Mouse (Mus musculus) stomach, embryonic 14.5 days (tissue): ENCODE results near the gene Prkca. TPM values are rescaled to one million over a fixed set of nuclear protein-coding genes. Genes with fewer than 3 reads are reported as not detected.

Experiments used
- ATAC-seq: fragments of 200-750 bp; cut with Nextera tagmentation; 2 replicates; pipeline ENCODE4 v1.8.0; 2017; ENCODE audit warnings: low read depth, moderate TSS enrichment; ENCODE audit not compliant: insufficient number of reproducible peaks, insufficient read depth, low FRiP score
- H3K27ac ChIP-seq: fragments of 300-500 bp; sonication (generic); 2 replicates; pipeline ENCODE4 v1.5.1; 2014; ENCODE audit warnings: mild to moderate bottlenecking, low read length, moderate library complexity, mixed read lengths
- H3K27me3 ChIP-seq: fragments of 300-500 bp; sonication (generic); 2 replicates; pipeline ENCODE4 v1.6.1; 2014; ENCODE audit warnings: low read length, control low read depth, mixed read lengths; ENCODE audit not compliant: control insufficient read depth, insufficient read depth
- H3K36me3 ChIP-seq: fragments of 300-500 bp; sonication (generic); 2 replicates; pipeline ENCODE4 v1.6.1; 2014; ENCODE audit warnings: mild to moderate bottlenecking, control low read depth, low read length, moderate library complexity, mixed read lengths; ENCODE audit not compliant: control insufficient read depth, insufficient read depth
- H3K4me1 ChIP-seq: fragments of 300-500 bp; sonication (generic); 2 replicates; pipeline ENCODE4 v1.6.1; 2014; ENCODE audit warnings: low read length, control low read depth, mixed read lengths; ENCODE audit not compliant: control insufficient read depth, insufficient read depth
- H3K4me2 ChIP-seq: fragments of 300-500 bp; sonication (generic); replicated peaks from 2 replicates; pipeline ENCODE4 v1.6.1; 2014; ENCODE audit warnings: low read depth, low read length, control low read depth
- H3K4me3 ChIP-seq: fragments of 300-500 bp; sonication (generic); 2 replicates; pipeline ENCODE4 v1.5.1; 2014; ENCODE audit warnings: low read depth, low read length, control low read depth
- H3K9ac ChIP-seq: fragments of 300-500 bp; sonication (generic); replicated peaks from 2 replicates; pipeline ENCODE4 v1.6.1; 2014; ENCODE audit warnings: low read depth, mild to moderate bottlenecking, control low read depth, low read length, moderate library complexity, mixed read lengths
- H3K9me3 ChIP-seq: fragments of 300-500 bp; sonication (generic); 2 replicates; pipeline ENCODE4 v1.6.1; 2016; ENCODE audit warnings: low read depth, low read length, control low read depth; ENCODE audit not compliant: control insufficient read depth
- WGBS: fragments of 180-500 bp; shearing (Covaris S2); extraction: QIAGEN DNeasy Blood & Tissue Kit; methylation state at CpG from one replicate; pipeline ENCODE4 v1.1.7; 2014; 5-methylcytosine and 5-hydroxymethylcytosine counted together
- microRNA-seq: library from miRNA; unstranded; fragments of <30 nt; microRNA quantifications from one replicate; pipeline ENCODE4, GENCODE M21; 2016
- polyA plus RNA-seq: library from polyadenylated mRNA; unstranded; fragments of >200 nt; fragmentation: Nextera tagmentation; extraction: Ambion mirVana; gene quantifications from 2 replicates; pipeline ENCODE4 v1.2.1, GENCODE M21; 2014

Prkca gene
- polyA plus RNA-seq, 1 experiment from 2014 or later = 8.6 TPM

DNA sequence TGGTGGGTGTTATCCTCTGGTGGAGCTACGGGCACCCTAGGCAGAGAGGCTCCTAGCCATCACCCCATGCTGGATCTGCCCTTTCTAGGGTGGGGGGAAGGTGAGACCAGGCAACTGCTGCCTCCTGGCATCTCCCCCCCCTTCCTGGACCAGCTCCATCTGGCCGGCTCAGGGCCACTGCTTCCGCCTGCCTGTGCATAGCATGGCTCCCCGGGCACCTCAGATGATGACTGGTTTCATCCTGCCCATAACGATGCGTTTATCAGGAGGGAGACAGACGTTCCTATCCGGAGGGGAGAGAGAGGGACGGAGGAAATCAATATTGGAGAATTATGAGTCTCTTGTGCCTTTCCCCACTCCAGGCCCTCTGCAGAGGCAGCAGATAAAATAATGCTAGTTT, 438.4 kb downstream of the Prkca start:
- H3K4me3 ChIP-seq = no peak overlapping the region
- no peak for ATAC-seq
- no peaks in the 10 kb centered on the region for H3K4me1 ChIP-seq
- 78% methylated on average over 9 of the region's 9 CpGs for WGBS
- no peaks in the 10 kb centered on the region for H3K36me3 ChIP-seq
- H3K27me3 ChIP-seq = no peaks in the 10 kb centered on the region
- no peak overlapping the region for H3K4me2 ChIP-seq
- H3K9ac ChIP-seq = no peak overlapping the region
- H3K9me3 ChIP-seq = no peaks in the 10 kb centered on the region
- H3K27ac ChIP-seq = no peak overlapping the region

- Histone ChIP-seq H3K36me3 (no peaks in the 10 kb centered on the region), H3K27ac (no peak overlapping the region), H3K9ac (no peak overlapping the region), H3K4me1 (no peaks in the 10 kb centered on the region), H3K27me3 (no peaks in the 10 kb centered on the region), H3K4me2 (no peak overlapping the region), H3K9me3 (no peaks in the 10 kb centered on the region), H3K4me3 (no peak overlapping the region)
- ATAC-seq = no peak
- 11% methylated on average over 4 of the region's 4 CpGs for WGBS
These were observed 439.6 kb downstream of the Prkca start for GRCm38 (mm10) chr11:107903966-107904605.

DNA sequence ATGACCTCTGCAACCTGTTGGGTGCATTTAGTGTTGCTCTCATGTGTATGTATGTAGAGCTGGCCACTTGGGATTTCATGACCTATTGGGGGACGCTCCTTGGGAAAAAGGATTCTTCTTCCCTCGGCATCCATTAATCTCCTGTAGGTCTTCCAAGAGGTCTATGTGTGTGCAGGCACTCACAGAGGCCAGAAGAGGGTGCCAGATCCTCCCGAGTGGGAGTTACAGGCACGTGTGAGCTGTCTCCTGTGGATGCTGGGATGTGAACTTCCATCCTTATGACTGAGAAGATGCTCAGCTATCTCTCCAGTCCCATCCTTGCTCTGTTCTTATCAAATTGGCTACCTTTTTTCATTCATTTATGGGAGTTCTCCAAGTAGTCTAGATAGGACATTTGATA, 443.3 kb downstream of the Prkca start:
- Histone ChIP-seq H3K4me1 (no peaks in the 10 kb centered on the region), H3K36me3 (no peaks in the 10 kb centered on the region), H3K9me3 (no peaks in the 10 kb centered on the region), H3K27ac (no peak overlapping the region), H3K4me3 (no peak overlapping the region), H3K27me3 (no peaks in the 10 kb centered on the region), H3K4me2 (no peak overlapping the region), H3K9ac (no peak overlapping the region)
- ATAC-seq = no peak
- 47% methylated on average over 4 of the region's 4 CpGs for WGBS

DNA sequence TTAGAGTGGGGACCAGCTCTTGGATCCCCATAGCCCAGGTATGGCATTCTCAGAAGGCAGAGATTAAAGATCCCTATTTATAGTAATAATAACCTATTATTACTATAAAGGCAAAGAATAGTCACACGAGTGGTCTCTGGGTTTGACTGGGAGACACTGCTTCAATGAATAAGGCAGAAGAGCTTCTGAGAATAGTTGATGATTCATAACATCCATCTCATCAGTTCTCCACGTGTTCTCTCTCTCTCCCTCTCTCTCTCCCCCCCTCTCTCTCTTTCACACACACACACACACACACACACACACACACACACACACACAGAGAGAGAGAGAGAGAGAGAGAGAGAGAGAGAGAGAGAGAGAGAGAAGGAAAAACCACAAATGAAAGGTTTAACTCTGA, 445.0 kb downstream of the Prkca start:
- H3K4me1 ChIP-seq = no peaks in the 10 kb centered on the region
- no peak overlapping the region for H3K4me3 ChIP-seq
- no peaks in the 10 kb centered on the region for H3K36me3 ChIP-seq
- no peaks in the 10 kb centered on the region for H3K27me3 ChIP-seq
- no peak overlapping the region for H3K4me2 ChIP-seq
- no peak for ATAC-seq
- H3K27ac ChIP-seq = no peak overlapping the region
- no peaks in the 10 kb centered on the region for H3K9me3 ChIP-seq
- WGBS = 72% methylated on average over 2 of the region's 2 CpGs
- H3K9ac ChIP-seq = no peak overlapping the region

- no peak overlapping the region for H3K27ac ChIP-seq
- no peak overlapping the region for H3K4me2 ChIP-seq
- H3K4me1 ChIP-seq = no peaks in the 10 kb centered on the region
- 69% methylated on average over 4 of the region's 4 CpGs for WGBS
- no peak overlapping the region for H3K4me3 ChIP-seq
- no peaks in the 10 kb centered on the region for H3K27me3 ChIP-seq
- H3K9me3 ChIP-seq = no peaks in the 10 kb centered on the region
- H3K36me3 ChIP-seq = no peaks in the 10 kb centered on the region
- ATAC-seq = no peak
- no peak overlapping the region for H3K9ac ChIP-seq
These were observed 448.1 kb downstream of the Prkca start for GRCm38 (mm10) chr11:107895635-107896034.

GRCm38 (mm10) chr11:107891377-107891776, 452.4 kb downstream of the Prkca start:
- H3K27ac ChIP-seq = no peak overlapping the region
- H3K4me3 ChIP-seq = no peak overlapping the region
- no peaks in the 10 kb centered on the region for H3K27me3 ChIP-seq
- 92% methylated on average over 3 of the region's 3 CpGs for WGBS
- H3K4me1 ChIP-seq = no peaks in the 10 kb centered on the region
- H3K36me3 ChIP-seq = no peaks in the 10 kb centered on the region
- no peak overlapping the region for H3K4me2 ChIP-seq
- ATAC-seq = no peak
- H3K9me3 ChIP-seq = no peaks in the 10 kb centered on the region
- no peak overlapping the region for H3K9ac ChIP-seq

DNA sequence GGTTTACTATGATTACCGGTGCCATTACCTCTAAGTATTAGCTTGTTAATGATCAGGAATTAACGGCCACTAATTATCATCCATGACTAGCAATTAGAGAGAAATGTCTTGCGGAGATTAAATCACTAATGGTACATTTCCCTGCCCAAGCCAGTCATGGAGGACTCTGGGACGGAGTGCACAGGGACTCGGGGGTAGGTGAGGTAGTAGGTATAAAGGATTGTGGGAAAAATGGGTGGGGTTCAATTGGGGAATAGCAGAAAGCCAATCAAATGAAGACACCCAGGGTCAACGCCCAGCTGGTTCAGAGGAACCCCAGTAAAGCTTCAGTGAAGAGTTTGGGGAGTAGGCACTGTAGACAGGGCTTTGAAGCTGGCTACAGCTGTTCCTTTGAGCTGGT, 456.4 kb downstream of the Prkca start:
- Histone ChIP-seq H3K36me3 (no peaks in the 10 kb centered on the region), H3K9ac (no peak overlapping the region), H3K4me3 (no peak overlapping the region), H3K27ac (no peak overlapping the region), H3K4me2 (no peak overlapping the region), H3K4me1 (no peaks in the 10 kb centered on the region), H3K27me3 (no peaks in the 10 kb centered on the region), H3K9me3 (no peaks in the 10 kb centered on the region)
- no peak for ATAC-seq
- 83% methylated on average over 6 of the region's 6 CpGs for WGBS

Small RNA genes within 50 kb of the gene (microRNA-seq; reads per million reads assigned to microRNA genes)
- gene Mir7223 = not detected

Other genes with a start within 250 kb of the Prkca start
- gene Apoh, start 574 bp downstream of the Prkca start, polyA plus RNA-seq = 0.28 and 0.69 TPM in 2 replicates
- 20.6 and 24.1 TPM in 2 replicates for gene Cep112, start 81.3 kb upstream of the Prkca start, polyA plus RNA-seq